Mouse (Mus musculus) limb, embryonic 15.5 days (tissue): ENCODE results near the gene Arhgap22. TPM values are rescaled to one million over a fixed set of nuclear protein-coding genes. Genes with fewer than 3 reads are reported as not detected.

Experiments
- ATAC-seq: fragments of 200-750 bp; cut with Nextera tagmentation; 2 replicates; pipeline ENCODE4 v1.8.0; 2017; ENCODE audit warnings: low read depth, moderate TSS enrichment; ENCODE audit not compliant: insufficient number of reproducible peaks, low FRiP score, low TSS enrichment
- H3K27ac ChIP-seq: fragments of 300-500 bp; sonication (generic); 2 replicates; pipeline ENCODE4 v1.5.1; 2015; ENCODE audit warnings: moderate library complexity, mild to moderate bottlenecking, inconsistent platforms
- H3K27me3 ChIP-seq: fragments of 300-500 bp; sonication (generic); 2 replicates; pipeline ENCODE4 v1.6.1; 2015; ENCODE audit warnings: inconsistent platforms
- H3K36me3 ChIP-seq: fragments of 300-500 bp; sonication (generic); 2 replicates; pipeline ENCODE4 v1.6.1; 2015; ENCODE audit warnings: inconsistent platforms
- H3K4me1 ChIP-seq: fragments of 300-500 bp; sonication (generic); 2 replicates; pipeline ENCODE4 v1.6.1; 2015; ENCODE audit warnings: inconsistent platforms
- H3K4me2 ChIP-seq: fragments of 300-500 bp; sonication (generic); 2 replicates; pipeline ENCODE4 v1.6.1; 2015; ENCODE audit warnings: mild to moderate bottlenecking, inconsistent platforms
- H3K4me3 ChIP-seq: fragments of 300-500 bp; sonication (generic); 2 replicates; pipeline ENCODE4 v1.5.1; 2015; ENCODE audit warnings: mild to moderate bottlenecking, inconsistent platforms
- H3K9ac ChIP-seq: fragments of 300-500 bp; sonication (generic); 2 replicates; pipeline ENCODE4 v1.6.1; 2015; ENCODE audit warnings: inconsistent platforms
- H3K9me3 ChIP-seq: fragments of 300-500 bp; sonication (generic); 2 replicates; pipeline ENCODE4 v1.6.1; 2016; ENCODE audit warnings: inconsistent platforms
- WGBS: fragments of 180-500 bp; shearing (Covaris S2); methylation state at CpG from one replicate; pipeline ENCODE4 v1.1.7; 2015; 5-methylcytosine and 5-hydroxymethylcytosine counted together
- polyA plus RNA-seq: library from polyadenylated mRNA; unstranded; fragments of >200 nt; fragmentation: Nextera tagmentation; extraction: Ambion mirVana; gene quantifications from 2 replicates; pipeline ENCODE4 v1.2.1, GENCODE M21; 2015

Gene Arhgap22
- polyA plus RNA-seq, 1 experiment from 2014 or later = 6.7 TPM

DNA sequence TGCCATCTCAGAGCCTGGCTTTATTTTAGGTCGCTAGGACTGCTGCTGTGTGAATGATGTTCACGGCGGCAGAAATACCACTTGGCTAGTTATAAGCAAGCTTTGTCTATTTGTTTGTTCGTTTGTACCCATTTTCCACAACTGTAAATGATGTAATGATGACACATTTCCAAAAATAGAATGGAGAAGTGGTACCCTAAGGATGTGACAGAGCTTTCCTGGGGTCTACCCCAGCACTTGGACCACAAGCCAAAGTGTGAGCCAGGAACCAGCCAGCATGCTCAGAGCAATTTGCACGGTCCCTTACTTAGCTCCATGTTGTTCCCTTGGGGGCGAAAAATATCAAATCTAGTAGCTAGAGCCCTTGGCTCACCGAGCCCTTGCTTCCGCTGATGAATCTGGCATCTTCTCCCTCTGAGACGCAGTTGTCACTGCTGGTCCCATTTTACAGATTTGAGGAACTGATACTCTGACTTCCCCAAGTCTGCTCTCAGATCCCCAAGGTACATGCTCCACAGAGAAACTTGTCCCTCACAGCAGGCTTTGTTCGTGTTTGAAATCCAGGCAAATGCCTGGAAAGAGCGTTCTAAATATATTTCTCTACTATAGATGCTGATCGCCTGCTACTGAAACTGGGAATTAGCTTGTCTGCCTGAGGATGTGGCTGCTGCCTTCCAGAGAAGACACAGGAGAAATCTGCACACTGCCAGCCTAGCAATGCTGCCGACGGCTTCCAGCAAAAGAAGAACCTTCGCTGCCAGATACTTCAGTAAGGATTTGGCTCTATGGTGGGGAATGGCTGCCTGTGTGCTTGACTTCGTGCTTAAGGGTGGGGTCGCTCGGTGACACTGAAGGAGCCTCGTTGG is 2.8 kb downstream of the Arhgap22 start:
- 82% methylated on average over 19 of the region's 19 CpGs for WGBS
- Histone ChIP-seq H3K9me3 (no peaks in the 10 kb centered on the region), H3K36me3 (no peaks in the 10 kb centered on the region), H3K4me2 (no peak overlapping the region), H3K4me3 (no peak overlapping the region), H3K27me3 (peaks cover 25% of the 10 kb centered on the region), H3K4me1 (peaks cover 6% of the 10 kb centered on the region), H3K9ac (no peak overlapping the region), H3K27ac (no peak overlapping the region)
- ATAC-seq = no peak

- no peak overlapping the region for H3K4me3 ChIP-seq
- WGBS = 92% methylated on average over 4 of the region's 4 CpGs
- no peak for ATAC-seq
- H3K27ac ChIP-seq = no peak overlapping the region
- no peaks in the 10 kb centered on the region for H3K9me3 ChIP-seq
- no peaks in the 10 kb centered on the region for H3K36me3 ChIP-seq
- no peaks in the 10 kb centered on the region for H3K4me1 ChIP-seq
- H3K27me3 ChIP-seq = no peaks in the 10 kb centered on the region
- H3K4me2 ChIP-seq = no peak overlapping the region
- no peak overlapping the region for H3K9ac ChIP-seq
Measured at GRCm38 (mm10) chr14:33225235-33225634, 11.4 kb downstream of the Arhgap22 start.

DNA sequence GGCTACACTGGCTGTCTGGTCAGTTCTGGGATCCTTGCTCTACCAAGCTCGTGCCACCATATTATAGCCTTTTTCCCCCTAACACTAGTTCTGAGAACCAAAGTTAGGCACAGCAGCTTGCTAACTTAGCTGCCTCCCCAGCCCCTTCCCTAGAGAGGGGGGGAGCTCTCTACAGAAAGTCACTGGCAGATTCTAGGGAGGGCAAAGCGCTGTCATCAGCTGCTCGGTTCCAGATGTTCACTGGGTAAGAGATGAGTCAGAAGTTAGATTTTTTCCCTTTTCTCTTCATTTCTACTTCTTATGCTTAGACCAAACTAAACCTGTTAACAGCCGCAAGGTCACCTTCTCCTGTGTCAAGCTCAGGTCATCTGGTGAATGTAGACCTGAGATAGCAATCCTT is 16.8 kb downstream of the Arhgap22 start:
- Histone ChIP-seq H3K4me2 (no peak overlapping the region), H3K27ac (no peak overlapping the region), H3K4me3 (no peak overlapping the region), H3K9ac (no peak overlapping the region), H3K4me1 (no peaks in the 10 kb centered on the region), H3K9me3 (no peaks in the 10 kb centered on the region), H3K27me3 (no peaks in the 10 kb centered on the region), H3K36me3 (no peaks in the 10 kb centered on the region)
- WGBS = 81% methylated on average over 4 of the region's 4 CpGs
- no peak for ATAC-seq

- Histone ChIP-seq H3K36me3 (no peaks in the 10 kb centered on the region), H3K4me3 (no peak overlapping the region), H3K27ac (no peak overlapping the region), H3K4me1 (no peaks in the 10 kb centered on the region), H3K27me3 (no peaks in the 10 kb centered on the region), H3K9me3 (no peaks in the 10 kb centered on the region), H3K9ac (no peak overlapping the region), H3K4me2 (no peak overlapping the region)
- 88% methylated on average over 3 of the region's 3 CpGs for WGBS
- ATAC-seq = no peak
Measured at GRCm38 (mm10) chr14:33231311-33231710, 17.5 kb downstream of the Arhgap22 start.

- WGBS = 70% methylated on average over 5 of the region's 5 CpGs
- no peak overlapping the region for H3K9ac ChIP-seq
Measured at GRCm38 (mm10) chr14:33232048-33232447, 18.2 kb downstream of the Arhgap22 start.

GRCm38 (mm10) chr14:33235661-33236060 is 21.8 kb downstream of the Arhgap22 start:
- ATAC-seq = no peak
- no peaks in the 10 kb centered on the region for H3K9me3 ChIP-seq
- no peak overlapping the region for H3K4me3 ChIP-seq
- no peak overlapping the region for H3K27ac ChIP-seq
- no peaks in the 10 kb centered on the region for H3K4me1 ChIP-seq
- no peaks in the 10 kb centered on the region for H3K27me3 ChIP-seq
- no peaks in the 10 kb centered on the region for H3K36me3 ChIP-seq
- WGBS = 45% methylated on average over 6 of the region's 6 CpGs
- H3K9ac ChIP-seq = no peak overlapping the region
- H3K4me2 ChIP-seq = no peak overlapping the region

More at GRCm38 (mm10) chr14:33232048-33232447, 18.2 kb downstream of the Arhgap22 start:
- no peak overlapping the region for H3K27ac ChIP-seq
- no peaks in the 10 kb centered on the region for H3K36me3 ChIP-seq
- no peaks in the 10 kb centered on the region for H3K27me3 ChIP-seq
- H3K4me3 ChIP-seq = no peak overlapping the region
- H3K9me3 ChIP-seq = no peaks in the 10 kb centered on the region
- ATAC-seq = no peak
- no peaks in the 10 kb centered on the region for H3K4me1 ChIP-seq
- no peak overlapping the region for H3K4me2 ChIP-seq

GRCm38 (mm10) chr14:33240400-33240799 is 26.6 kb downstream of the Arhgap22 start:
- 75% methylated on average over 2 of the region's 2 CpGs for WGBS

GRCm38 (mm10) chr14:33243261-33243660 is 29.4 kb downstream of the Arhgap22 start:
- ATAC-seq = no peak
- Histone ChIP-seq H3K4me1 (0 out of 2 replicates have a peak, but pooled peaks cover 6% of the 10 kb centered on the region), H3K4me2 (no peak overlapping the region), H3K9me3 (no peaks in the 10 kb centered on the region), H3K9ac (no peak overlapping the region), H3K4me3 (no peak overlapping the region), H3K27me3 (no peaks in the 10 kb centered on the region), H3K36me3 (no peaks in the 10 kb centered on the region), H3K27ac (no peak overlapping the region)
- WGBS = 60% methylated on average over 2 of the region's 2 CpGs

More at GRCm38 (mm10) chr14:33240400-33240799, 26.6 kb downstream of the Arhgap22 start:
- no peak overlapping the region for H3K4me3 ChIP-seq
- H3K9me3 ChIP-seq = no peaks in the 10 kb centered on the region
- H3K4me1 ChIP-seq = no peaks in the 10 kb centered on the region
- H3K27me3 ChIP-seq = no peaks in the 10 kb centered on the region
- no peak overlapping the region for H3K4me2 ChIP-seq
- H3K27ac ChIP-seq = no peak overlapping the region
- no peaks in the 10 kb centered on the region for H3K36me3 ChIP-seq
- ATAC-seq = no peak
- H3K9ac ChIP-seq = no peak overlapping the region

- no peaks in the 10 kb centered on the region for H3K27me3 ChIP-seq
- 37% methylated on average over 3 of the region's 3 CpGs for WGBS
- ATAC-seq = no peak
Measured at GRCm38 (mm10) chr14:33244519-33244918, 30.7 kb downstream of the Arhgap22 start.

GRCm38 (mm10) chr14:33244946-33245345 is 31.1 kb downstream of the Arhgap22 start:
- H3K4me3 ChIP-seq = no peak overlapping the region
- no peak overlapping the region for H3K9ac ChIP-seq
- no peaks in the 10 kb centered on the region for H3K36me3 ChIP-seq
- H3K4me2 ChIP-seq = no peak overlapping the region
- no peaks in the 10 kb centered on the region for H3K9me3 ChIP-seq
- H3K27ac ChIP-seq = no peak overlapping the region
- peaks cover 6% of the 10 kb centered on the region; the same call in 1 of the 2 replicates for H3K4me1 ChIP-seq
- 62% methylated on average over 2 of the region's 2 CpGs for WGBS
- ATAC-seq = no peak
- no peaks in the 10 kb centered on the region; the same call in 1 of the 2 replicates for H3K27me3 ChIP-seq

More at GRCm38 (mm10) chr14:33244519-33244918, 30.7 kb downstream of the Arhgap22 start:
- 0 out of 2 replicates have a peak, but pooled peaks cover 6% of the 10 kb centered on the region for H3K4me1 ChIP-seq
- no peaks in the 10 kb centered on the region for H3K36me3 ChIP-seq
- H3K4me2 ChIP-seq = no peak overlapping the region
- H3K4me3 ChIP-seq = no peak overlapping the region
- no peaks in the 10 kb centered on the region for H3K9me3 ChIP-seq
- H3K9ac ChIP-seq = no peak overlapping the region
- H3K27ac ChIP-seq = no peak overlapping the region

GRCm38 (mm10) chr14:33246476-33246875 is 32.6 kb downstream of the Arhgap22 start:
- H3K9me3 ChIP-seq = no peaks in the 10 kb centered on the region
- ATAC-seq = no peak
- no peak overlapping the region for H3K4me3 ChIP-seq
- no peaks in the 10 kb centered on the region for H3K36me3 ChIP-seq
- H3K4me1 ChIP-seq = peaks cover 20% of the 10 kb centered on the region
- H3K9ac ChIP-seq = no peak overlapping the region
- no peak overlapping the region for H3K27ac ChIP-seq
- H3K4me2 ChIP-seq = no peak overlapping the region
- peaks cover 9% of the 10 kb centered on the region for H3K27me3 ChIP-seq
- 41% methylated on average over 8 of the region's 8 CpGs for WGBS

- H3K27ac ChIP-seq = no peak overlapping the region
- H3K9me3 ChIP-seq = no peaks in the 10 kb centered on the region
- H3K4me1 ChIP-seq = peaks cover 20% of the 10 kb centered on the region
- H3K4me2 ChIP-seq = no peak overlapping the region
- H3K27me3 ChIP-seq = peaks cover 11% of the 10 kb centered on the region
- 26% methylated on average over 11 of the region's 11 CpGs for WGBS
- no peaks in the 10 kb centered on the region for H3K36me3 ChIP-seq
- no peak for ATAC-seq
- no peak overlapping the region for H3K4me3 ChIP-seq
- no peak overlapping the region for H3K9ac ChIP-seq
Measured at GRCm38 (mm10) chr14:33247623-33248022, 33.8 kb downstream of the Arhgap22 start.
